Mouse (Mus musculus): ENCODE measurements around the gene Lyar.

Gene Lyar

GRCm38 (mm10) chr5:38255644-38256043 lies 35.4 kb downstream of the Lyar start:
- no peak for DNase-seq (ENCODE audit: low spot score in 2 of 2)

GRCm38 (mm10) chr5:38256551-38256950 lies 36.3 kb downstream of the Lyar start:
- no peak for DNase-seq (ENCODE audit: low spot score in 2 of 2)

GRCm38 (mm10) chr5:38258034-38258772 lies 37.9 kb downstream of the Lyar start:
- DNase-seq (ENCODE audit: low spot score in 2 of 2): no peak

- no peak for DNase-seq (ENCODE audit: low spot score in 2 of 2)
Observed at GRCm38 (mm10) chr5:38258773-38259146, 38.5 kb downstream of the Lyar start.

GRCm38 (mm10) chr5:38259455-38260106 lies 39.3 kb downstream of the Lyar start:
- DNase-seq (ENCODE audit: low spot score in 2 of 2): no peak

GRCm38 (mm10) chr5:38260107-38260682 lies 39.9 kb downstream of the Lyar start, which contains the start of gene Tmem128:
Gene Tmem128 (plus strand): TSS chr5:38260185.
- peak; percentile 72 to 74 for DNase-seq (ENCODE audit: low spot score in 2 of 2)

GRCm38 (mm10) chr5:38270942-38271341 lies 50.7 kb downstream of the Lyar start:
- DNase-seq (ENCODE audit: low spot score in 2 of 2): no peak

- peak in 1 of 2 experiments; percentile 10 for DNase-seq (ENCODE audit: low spot score in 2 of 2)
Observed at GRCm38 (mm10) chr5:38273831-38274230, 53.6 kb downstream of the Lyar start.

- DNase-seq (ENCODE audit: low spot score in 2 of 2): peak in 1 of 2 experiments; percentile 11
Observed at GRCm38 (mm10) chr5:38275771-38276170, 55.5 kb downstream of the Lyar start, which contains the start of gene Otop1. Gene Otop1 (plus strand): TSS chr5:38275972.

GRCm38 (mm10) chr5:38276451-38276850 lies 56.2 kb downstream of the Lyar start:
- no peak for DNase-seq (ENCODE audit: low spot score in 2 of 2)

- DNase-seq (ENCODE audit: low spot score in 2 of 2): no peak
Observed at GRCm38 (mm10) chr5:38277098-38277866, 57.0 kb downstream of the Lyar start.

GRCm38 (mm10) chr5:38277936-38278600 lies 57.8 kb downstream of the Lyar start:
- no peak for DNase-seq (ENCODE audit: low spot score in 2 of 2)

- DNase-seq (ENCODE audit: low spot score in 2 of 2): no peak
Observed at GRCm38 (mm10) chr5:38280075-38280474, 59.8 kb downstream of the Lyar start.
